ENCODE assay signal across 21 mouse cellular contexts in the genomic region with DNA sequence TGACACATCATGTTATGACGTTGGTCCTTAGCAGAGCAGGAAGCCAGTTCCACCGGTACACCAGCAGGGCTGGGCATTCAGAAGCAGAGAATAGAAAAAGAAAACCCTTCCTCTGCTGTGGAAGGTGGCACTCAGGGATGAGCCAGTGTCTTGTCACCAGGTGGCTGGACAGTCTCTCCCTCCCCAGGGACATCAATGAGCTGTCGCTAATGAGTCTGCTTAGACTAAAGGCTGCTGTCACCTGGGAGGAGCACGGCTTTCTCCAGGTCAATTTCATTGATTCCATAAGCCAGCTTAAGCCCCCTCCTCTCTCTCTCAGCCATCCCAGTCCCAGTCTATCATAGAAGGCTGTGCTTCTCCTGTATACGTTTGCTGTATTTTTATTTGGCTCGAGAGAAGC. TPM values are rescaled to one million over a fixed set of nuclear protein-coding genes. Genes with fewer than 3 reads are reported as not detected.
DNase-seq lines count a peak whose midpoint lies in the region; ATAC-seq and TF ChIP-seq lines count a peak whose summit lies in the region.
"Had no signal": no experiment of that assay in that cellular context is flagged by ENCODE, and none has a peak within 500 bp of the region (broad histone marks: within the 10 kb centered on the region; RNA-seq: fewer than 3 reads in every experiment).

No protein-coding gene starts in this region.

- TF ChIP-seq CTCF in hindbrain, postnatal 0 days (IDR thresholded peaks at IDR 0.05; ENCODE audit: low read depth) = peak; percentile 15; the same call in 1 of the 2 replicates
- no peak for TF ChIP-seq CTCF in forebrain, postnatal 0 days (IDR thresholded peaks at IDR 0.05; ENCODE audit: low read depth)

- no peak overlapping the region for H3K27ac ChIP-seq in hindbrain, postnatal 0 days
- H3K27ac ChIP-seq in hindbrain, embryonic 13.5 days = no peak overlapping the region
- H3K27ac ChIP-seq in forebrain, postnatal 0 days (ENCODE audit: low read depth, low read length) = no peak overlapping the region
- H3K27ac ChIP-seq: embryonic facial prominence, embryonic 13.5 days; forebrain, embryonic 13.5 days; heart, embryonic 10.5 days; hindbrain, embryonic 15.5 days had no signal

- ATAC-seq in hindbrain, postnatal 0 days = no peak
- no peak for ATAC-seq in hindbrain, embryonic 13.5 days (ENCODE audit: low FRiP score)
- no peak for ATAC-seq in forebrain, postnatal 0 days
- ATAC-seq: forebrain, embryonic 13.5 days had no signal

- peak; percentile 17 for DNase-seq in hindbrain, postnatal 0 days (ENCODE audit: low spot score)
- peak; percentile 3 for DNase-seq in right cerebral cortex, postnatal 25 days
- no peak for DNase-seq in right cerebral cortex, postnatal 10 days (ENCODE audit: low spot score in 2 of 2)
- peak; percentile 53 for DNase-seq in retina, embryonic 14.5 days (ENCODE audit: low spot score)
- DNase-seq in ovary, postnatal 36 days (ENCODE audit: low spot score) = no peak
- no peak for DNase-seq in forebrain, postnatal 0 days
- DNase-seq: adrenal gland, postnatal 10 days; cerebellum, adult 11-12 months; cerebellum, adult 9-10 months; cerebellum, postnatal 36 days; gastrocnemius, postnatal 10 days; heart, adult 18-20 months; heart, postnatal 10 days; heart, postnatal 4 days had no signal

- H3K36me3 ChIP-seq in hindbrain, postnatal 0 days (ENCODE audit: insufficient read depth, low read length) = no peaks in the 10 kb centered on the region
- no peaks in the 10 kb centered on the region for H3K36me3 ChIP-seq in hindbrain, embryonic 13.5 days
- H3K36me3 ChIP-seq in forebrain, postnatal 0 days (ENCODE audit: insufficient read depth) = no peaks in the 10 kb centered on the region
- H3K36me3 ChIP-seq: embryonic facial prominence, embryonic 13.5 days; heart, embryonic 10.5 days; hindbrain, embryonic 15.5 days had no signal

- H3K4me2 ChIP-seq in hindbrain, postnatal 0 days (ENCODE audit: low read depth, low read length) = no peak overlapping the region
- H3K4me2 ChIP-seq in hindbrain, embryonic 13.5 days = no peak overlapping the region
- H3K4me2 ChIP-seq in forebrain, postnatal 0 days (ENCODE audit: low read depth) = no peak overlapping the region

- 35% methylated on average over 6 of the region's 6 CpGs for WGBS in hindbrain, postnatal 0 days
- WGBS in hindbrain, embryonic 13.5 days = 32% methylated on average over 6 of the region's 6 CpGs
- 30% methylated on average over 6 of the region's 6 CpGs for WGBS in forebrain, postnatal 0 days

- H3K4me3 ChIP-seq in hindbrain, postnatal 0 days (ENCODE audit: low read length) = no peak overlapping the region
- no peak overlapping the region for H3K4me3 ChIP-seq in hindbrain, embryonic 13.5 days
- H3K4me3 ChIP-seq in forebrain, postnatal 0 days (ENCODE audit: low read depth, low read length) = no peak overlapping the region
- H3K4me3 ChIP-seq: heart, embryonic 10.5 days had no signal

- no peaks in the 10 kb centered on the region for H3K9me3 ChIP-seq in hindbrain, postnatal 0 days (ENCODE audit: low read length)
- H3K9me3 ChIP-seq in hindbrain, embryonic 13.5 days = 0 out of 2 replicates have a peak, but pooled peaks cover under 1% of the 10 kb centered on the region
- no peaks in the 10 kb centered on the region for H3K9me3 ChIP-seq in forebrain, postnatal 0 days (ENCODE audit: low read length)
- H3K9me3 ChIP-seq: forebrain, embryonic 13.5 days; heart, embryonic 10.5 days; hindbrain, embryonic 15.5 days had no signal

- H3K4me1 ChIP-seq in hindbrain, postnatal 0 days (ENCODE audit: insufficient read depth, low read length) = peaks cover 11% of the 10 kb centered on the region
- peaks cover 19% of the 10 kb centered on the region for H3K4me1 ChIP-seq in hindbrain, embryonic 13.5 days (replicated peaks)
- H3K4me1 ChIP-seq in forebrain, postnatal 0 days (ENCODE audit: insufficient read depth) = peaks cover 3% of the 10 kb centered on the region; the same call in 1 of the 2 replicates

- H3K9ac ChIP-seq in hindbrain, postnatal 0 days (replicated peaks; ENCODE audit: low read length) = no peak overlapping the region
- no peak overlapping the region for H3K9ac ChIP-seq in hindbrain, embryonic 13.5 days
- no peak overlapping the region for H3K9ac ChIP-seq in forebrain, postnatal 0 days
- H3K9ac ChIP-seq: embryonic facial prominence, embryonic 13.5 days; hindbrain, embryonic 15.5 days had no signal

- no peaks in the 10 kb centered on the region for H3K27me3 ChIP-seq in hindbrain, postnatal 0 days (ENCODE audit: insufficient read depth, low read length)
- H3K27me3 ChIP-seq in hindbrain, embryonic 13.5 days = peaks cover 4% of the 10 kb centered on the region; the same call in 1 of the 2 replicates
- H3K27me3 ChIP-seq in forebrain, postnatal 0 days (ENCODE audit: insufficient read depth, low read length) = no peaks in the 10 kb centered on the region
- H3K27me3 ChIP-seq: hindbrain, embryonic 15.5 days had no signal

RNA-seq across cellular contexts. Expression of a gene that starts 51.2 kb away (rescaled TPM):
- total RNA-seq in hindbrain, postnatal 0 days (2014; rRNA removed) = 28.9 and 42.7 TPM in 2 replicates
- polyA plus RNA-seq in hindbrain, postnatal 0 days (2015; fragmentation: Nextera tagmentation; extraction: Ambion mirVana) = 5.8 and 6.1 TPM in 2 replicates
- 1.9 and 2.8 TPM in 2 replicates for polyA plus RNA-seq in hindbrain, embryonic 13.5 days (2015; fragmentation: Nextera tagmentation; extraction: Ambion mirVana)
- total RNA-seq in forebrain, postnatal 0 days (2014; rRNA removed) = 8.8 and 13.0 TPM in 2 replicates
- 2.0 and 2.3 TPM in 2 replicates for polyA plus RNA-seq in forebrain, postnatal 0 days (2015; fragmentation: Nextera tagmentation; extraction: Ambion mirVana)
- total RNA-seq: heart, adult 18-20 months; MEL had no signal
- polyA plus RNA-seq: C2C12 had no signal

Comparison
In these comparisons a context has a peak if more than half of its experiments do, and no peak if none do; other contexts are left out.
1. DNase-seq: peak in hindbrain, postnatal 0 days (single experiment), right cerebral cortex, postnatal 25 days (single experiment) and retina, embryonic 14.5 days (single experiment); none in right cerebral cortex, postnatal 10 days (0 of 2), ovary, postnatal 36 days (single experiment) and forebrain, postnatal 0 days (single experiment).